2 mouse cellular contexts compared by ENCODE assay signal in genomic region chr9:107628721-107629410, GRCm38 (mm10).
TF ChIP-seq lines count a peak whose summit lies in the region.

No protein-coding gene starts in this region.

TF ChIP-seq in CH12.LX, 34 proteins besides CTCF, POLR2A, EP300 and RAD21 (continued from another document):
- TF ChIP-seq HCFC1 (IDR thresholded peaks at IDR 0.05; ENCODE audit: low read depth, low read length) (peak; percentile 13; the same call in 1 of the 2 replicates), MXI1 (IDR thresholded peaks at IDR 0.05; ENCODE audit: low read depth, low read length) (no peak), USF1 (IDR thresholded peaks at IDR 0.05; ENCODE audit: low read depth, low read length) (no peak), SMC3 (IDR thresholded peaks at IDR 0.05; ENCODE audit: low read depth, low read length) (no peak), ETS1 (conservative IDR thresholded peaks at IDR 0.05; ENCODE audit: low read depth, low read length) (0 out of 2 replicates have a peak, but pooled peaks have one; percentile 24), JUN (IDR thresholded peaks at IDR 0.05; ENCODE audit: insufficient read depth, low read depth, low read length) (no peak), MEF2A (IDR thresholded peaks at IDR 0.05; ENCODE audit: borderline replicate concordance, low read depth, low read length) (no peak), TCF12 (IDR thresholded peaks at IDR 0.05; ENCODE audit: low read depth, low read length) (no peak), ELF1 (IDR thresholded peaks at IDR 0.05; ENCODE audit: low read depth, low read length) (peak; percentile 74), BHLHE40 (IDR thresholded peaks at IDR 0.05; ENCODE audit: low read depth, low read length) (no peak), MAFK (IDR thresholded peaks at IDR 0.05; ENCODE audit: insufficient replicate concordance, low read length) (no peak), IRF4 (IDR thresholded peaks at IDR 0.05; ENCODE audit: low read depth, low read length) (no peak)

TF ChIP-seq in MEL, 35 proteins besides CTCF, POLR2A, EP300 and RAD21 (continued from another document):
- TF ChIP-seq TCF12 (IDR thresholded peaks at IDR 0.05; ENCODE audit: low read depth, low read length): 0 out of 2 replicates have a peak, but pooled peaks have one; percentile 10
- TF ChIP-seq POLR2AphosphoS2 (IDR thresholded peaks at IDR 0.05; ENCODE audit: low read length): no peak
- TF ChIP-seq E2F4 (IDR thresholded peaks at IDR 0.05; ENCODE audit: borderline replicate concordance, low read depth, low read length): no peak
- TF ChIP-seq ZC3H11A (IDR thresholded peaks at IDR 0.05; ENCODE audit: low read depth, low read length): no peak
- no peak for TF ChIP-seq SMC3 (IDR thresholded peaks at IDR 0.05; ENCODE audit: low read depth, low read length)
- TF ChIP-seq BHLHE40 (IDR thresholded peaks at IDR 0.05; ENCODE audit: borderline replicate concordance, low read depth, low read length): no peak
- TF ChIP-seq ZNF384 (IDR thresholded peaks at IDR 0.05; ENCODE audit: low read depth, low read length): no peak
- TF ChIP-seq KAT2A (conservative IDR thresholded peaks at IDR 0.05; ENCODE audit: low read depth, low read length): no peak
- TF ChIP-seq MYC (IDR thresholded peaks at IDR 0.05; ENCODE audit: low read depth, low read length): no peak
- no peak for TF ChIP-seq MAFK (IDR thresholded peaks at IDR 0.05; ENCODE audit: borderline replicate concordance, low read depth, low read length)
- no peak for TF ChIP-seq JUND (IDR thresholded peaks at IDR 0.05; ENCODE audit: low read depth, low read length)
- TF ChIP-seq ELF1 (IDR thresholded peaks at IDR 0.05; ENCODE audit: low read depth, low read length): no peak; the same call in 1 of the 2 replicates
- no peak for TF ChIP-seq CHD2 (IDR thresholded peaks at IDR 0.05; ENCODE audit: low read length)
- TF ChIP-seq TAL1 (IDR thresholded peaks at IDR 0.05; ENCODE audit: low read length): no peak; the same call in 1 of the 2 replicates
- no peak for TF ChIP-seq MEF2A (IDR thresholded peaks at IDR 0.05; ENCODE audit: extremely low read depth, insufficient replicate concordance, low read depth, low read length, poor library complexity, severe bottlenecking)
- TF ChIP-seq MYB (IDR thresholded peaks at IDR 0.05; ENCODE audit: low read depth, low read length): no peak
- no peak for TF ChIP-seq TBP (IDR thresholded peaks at IDR 0.05; ENCODE audit: low read depth, low read length)
- no peak for TF ChIP-seq RCOR1 (IDR thresholded peaks at IDR 0.05; ENCODE audit: low read depth, low read length)
- no peak for TF ChIP-seq USF2 (IDR thresholded peaks at IDR 0.05; ENCODE audit: borderline replicate concordance in 1 of 2, insufficient read depth in 1 of 2, low read depth in 1 of 2, low read length in 2 of 2)
- peak; percentile 52; the same call in 1 of the 2 replicates for TF ChIP-seq MXI1 (IDR thresholded peaks at IDR 0.05; ENCODE audit: low read depth, low read length)
- no peak for TF ChIP-seq POLR2AphosphoS5 (IDR thresholded peaks at IDR 0.05; ENCODE audit: borderline replicate concordance, low read depth, low read length)
- no peak for TF ChIP-seq NRF1 (IDR thresholded peaks at IDR 0.05; ENCODE audit: insufficient read depth, low read depth, low read length, poor library complexity, severe bottlenecking)
- no peak for TF ChIP-seq ZMIZ1 (IDR thresholded peaks at IDR 0.05; ENCODE audit: low read depth, low read length)
- TF ChIP-seq MAZ (IDR thresholded peaks at IDR 0.05; ENCODE audit: low read depth, low read length): peak; percentile 48; the same call in 1 of the 2 replicates
- TF ChIP-seq ZKSCAN1 (IDR thresholded peaks at IDR 0.05; ENCODE audit: low read depth, low read length): no peak
- TF ChIP-seq SIN3A (IDR thresholded peaks at IDR 0.05; ENCODE audit: low read length): 0 out of 2 replicates have a peak, but pooled peaks have one; percentile 30
- no peak for TF ChIP-seq GABPA (IDR thresholded peaks at IDR 0.05; ENCODE audit: low read depth, low read length)
- no peak for TF ChIP-seq GATA1 (IDR thresholded peaks at IDR 0.05; ENCODE audit: low read depth, low read length)
- TF ChIP-seq USF1 (IDR thresholded peaks at IDR 0.05; ENCODE audit: low read depth, low read length): no peak
- TF ChIP-seq NELFE (IDR thresholded peaks at IDR 0.05; ENCODE audit: low read depth, low read length): no peak
- TF ChIP-seq CHD1 (IDR thresholded peaks at IDR 0.05; ENCODE audit: low read depth, low read length): no peak
- TF ChIP-seq ETS1 (IDR thresholded peaks at IDR 0.05; ENCODE audit: low read depth, low read length): no peak; the same call in 1 of the 2 replicates
- no peak for TF ChIP-seq UBTF (IDR thresholded peaks at IDR 0.05; ENCODE audit: borderline replicate concordance, insufficient read depth, low read depth, low read length)
- peak; percentile 56; the same call in 1 of the 2 replicates for TF ChIP-seq HCFC1 (IDR thresholded peaks at IDR 0.05; ENCODE audit: low read depth, low read length)
